Mouse (Mus musculus) C2C12 (cell line): ENCODE data around the gene Gm16223.

Source experiments
- CTCF ChIP-seq: IDR thresholded peaks from one replicate; pipeline ENCODE4 v1.5.1; 2011; ENCODE audit not compliant: control insufficient read depth, insufficient read depth, insufficient read length
- MYOG ChIP-seq: IDR thresholded peaks from one replicate; pipeline ENCODE4 v1.6.1; 2011; ENCODE audit not compliant: control insufficient read depth, insufficient read length; ENCODE audit errors: extremely low read depth
- USF1 ChIP-seq: IDR thresholded peaks from one replicate; pipeline ENCODE4 v1.6.1; 2011; ENCODE audit warnings: low read depth, mild to moderate bottlenecking, control low read depth, moderate library complexity

DNA sequence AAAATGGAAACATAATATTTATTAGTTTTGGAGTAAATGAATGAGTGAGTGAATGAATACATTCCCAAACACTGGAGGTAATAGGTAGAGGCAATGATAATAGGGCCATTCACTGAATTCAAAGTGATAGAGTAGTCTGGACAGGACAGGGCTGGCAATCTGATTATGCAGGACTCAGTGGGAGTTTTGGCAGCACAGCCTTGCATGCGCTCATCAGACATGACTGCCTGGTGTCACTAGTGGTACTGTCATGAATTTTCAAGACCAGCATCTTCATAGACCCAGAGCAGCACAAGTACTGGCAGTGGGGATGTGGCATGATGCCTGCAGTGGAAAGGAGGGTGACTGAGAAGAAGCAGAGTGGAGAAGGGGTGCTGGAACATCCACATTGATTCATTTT, 157.1 kb downstream of the Gm16223 start:
- no peak for TF ChIP-seq CTCF
- no peak for TF ChIP-seq MYOG
- TF ChIP-seq USF1, result no peak
